Mouse (Mus musculus): Measurements from ENCODE around the gene Tmem106a.
"Not testable (repeated sequence)": the region's sequence is repeated elsewhere in the genome, so short reads cannot be mapped to it uniquely, and the experiment has no call there.

Tmem106a gene

GRCm38 (mm10) chr11:101602491-101602890 lies 20.4 kb downstream of the Tmem106a start:
- DNase-seq: peak; percentile 76

DNA sequence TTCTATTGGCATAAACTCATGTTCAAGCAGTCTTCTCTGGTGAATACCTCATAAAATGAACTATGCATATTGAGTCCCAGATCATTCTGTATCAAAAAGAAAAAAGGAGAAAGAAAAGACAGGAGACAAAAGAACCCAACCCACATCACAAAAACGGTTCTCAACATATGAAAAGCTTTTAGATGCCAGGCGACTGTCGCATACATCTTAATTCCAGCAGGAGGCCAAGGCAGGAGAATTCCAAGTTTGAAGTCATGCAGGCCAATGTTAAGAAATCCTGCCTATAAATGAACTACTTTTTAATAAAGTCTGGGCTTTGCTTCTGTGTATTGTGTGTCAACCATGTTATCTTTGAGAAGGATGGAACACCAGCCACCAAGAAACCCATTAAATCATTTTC lies 22.1 kb downstream of the Tmem106a start:
- no peak for DNase-seq

DNA sequence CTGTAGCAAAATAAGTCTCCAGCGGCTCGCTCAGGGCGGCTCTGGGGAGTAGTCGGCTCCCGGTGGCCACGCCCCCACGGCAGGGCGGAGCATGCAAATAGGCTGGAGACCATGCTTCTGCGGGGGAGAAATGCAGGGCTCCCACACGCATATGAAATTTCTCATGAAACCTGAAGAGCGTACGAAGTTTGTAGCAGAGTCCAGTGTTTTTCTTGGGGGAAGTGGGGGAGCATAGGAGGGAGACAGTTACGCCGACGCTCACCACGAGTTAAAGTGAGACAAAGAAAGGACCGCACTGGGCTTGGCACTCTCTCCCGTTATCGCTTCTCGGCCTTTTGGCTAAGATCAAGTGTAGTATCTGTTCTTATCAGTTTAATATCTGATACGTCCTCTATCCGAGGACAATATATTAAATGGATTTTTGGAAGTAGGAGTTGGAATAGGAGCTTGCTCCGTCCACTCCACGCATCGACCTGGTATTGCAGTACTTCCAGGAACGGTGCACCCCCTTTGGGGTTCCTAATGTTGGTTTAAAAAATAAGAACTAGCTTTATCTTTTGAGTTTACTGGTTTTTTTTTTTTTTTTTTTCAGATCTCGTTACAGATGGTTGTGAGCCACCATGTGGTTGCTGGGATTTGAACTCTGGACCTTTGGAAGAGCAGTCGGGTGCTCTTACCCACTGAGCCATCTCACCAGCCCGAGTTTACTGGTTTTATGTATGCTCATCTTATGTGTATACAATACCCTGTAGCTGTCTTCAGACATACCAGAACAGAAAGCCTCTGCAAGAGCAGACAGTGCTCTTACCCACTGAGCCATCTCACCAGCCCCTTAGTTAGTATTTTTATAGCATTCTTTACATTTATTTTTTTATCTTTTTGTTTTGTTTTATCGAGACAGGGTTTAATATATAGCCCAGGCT lies 22.8 kb downstream of the Tmem106a start:
- DNase-seq: peak; percentile 86

DNA sequence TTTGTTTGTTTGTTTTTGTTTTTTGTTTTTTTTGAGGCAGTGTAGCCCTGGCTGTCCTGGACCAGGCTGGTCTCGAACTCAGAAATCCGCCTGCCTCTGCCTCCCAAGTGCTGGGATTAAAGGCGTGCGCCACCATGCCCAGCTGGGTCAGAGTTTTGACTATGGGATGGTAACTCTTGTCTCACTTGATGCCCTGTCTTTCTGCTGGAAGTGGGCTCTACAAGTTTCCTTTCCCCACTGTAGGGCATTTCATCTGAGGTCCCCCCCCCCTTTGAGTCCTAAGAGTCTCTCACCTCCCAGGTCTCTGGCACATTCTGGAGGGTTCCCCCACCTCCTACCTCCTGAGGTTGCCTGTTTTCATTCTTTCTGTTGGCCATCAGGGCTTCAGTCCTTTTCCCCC lies 25.1 kb downstream of the Tmem106a start:
- DNase-seq: not testable (repeated sequence)

GRCm38 (mm10) chr11:101610445-101610844 lies 28.4 kb downstream of the Tmem106a start:
- no peak for DNase-seq

DNA sequence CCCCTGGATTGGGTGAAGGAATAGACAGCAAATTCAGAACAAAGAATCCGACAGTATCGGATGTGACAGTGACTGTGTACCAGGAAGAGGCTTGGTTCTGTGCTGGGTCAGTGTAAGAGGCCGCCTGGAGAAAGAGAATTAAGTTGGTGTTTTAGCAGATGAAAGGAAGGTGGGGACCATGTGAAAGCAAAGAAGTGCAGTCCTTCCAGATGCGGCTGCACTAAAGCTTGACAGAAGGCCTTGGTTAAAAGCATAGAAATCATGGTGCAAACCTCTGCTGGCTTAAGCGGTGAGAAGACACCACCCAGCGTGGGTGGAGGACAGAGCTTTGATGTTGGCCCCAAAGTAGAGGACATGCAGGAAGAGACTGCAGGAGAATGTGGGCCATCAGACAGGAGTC lies 31.6 kb downstream of the Tmem106a start:
- DNase-seq: no peak

DNA sequence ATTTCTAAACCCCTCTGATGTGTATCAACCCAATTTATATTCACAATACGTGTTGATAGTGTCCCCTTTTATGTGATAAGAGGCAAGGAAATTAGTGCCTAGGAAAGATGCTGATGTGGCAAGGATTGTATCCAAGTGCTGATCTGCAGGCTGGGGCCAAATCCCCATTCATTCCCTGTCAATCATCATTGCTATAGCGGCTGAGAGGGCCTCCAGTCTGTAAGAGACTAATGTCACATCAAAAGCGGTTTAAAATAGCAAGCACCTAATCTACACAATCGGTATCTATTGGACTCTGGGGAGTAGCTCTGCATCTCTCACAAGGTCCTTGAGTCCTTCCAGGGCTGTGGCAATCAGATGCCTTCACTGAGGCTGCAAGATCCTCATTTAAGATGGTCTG lies 32.1 kb downstream of the Tmem106a start:
- no peak for DNase-seq

GRCm38 (mm10) chr11:101615380-101615779 lies 33.3 kb downstream of the Tmem106a start:
- DNase-seq: no peak

DNA sequence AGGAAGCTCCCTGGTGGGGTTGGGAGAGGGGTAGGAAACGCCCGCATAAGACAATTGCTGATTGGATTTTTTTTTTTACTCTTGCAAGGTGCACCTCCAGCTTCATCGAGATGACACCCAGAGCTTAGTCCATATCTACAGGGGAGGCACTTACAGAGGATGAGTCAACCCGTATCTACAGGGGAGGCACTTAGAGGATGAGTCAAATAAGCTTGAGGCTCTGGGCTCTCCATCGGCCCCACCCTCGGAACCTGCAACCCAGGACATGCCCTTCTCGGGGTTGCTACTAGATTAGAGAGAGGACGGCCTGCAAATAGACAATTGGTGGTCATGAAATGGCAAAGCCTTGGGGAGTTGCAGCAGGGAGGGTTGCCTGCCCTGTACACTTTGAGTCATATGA lies 34.1 kb downstream of the Tmem106a start:
- DNase-seq: no peak

DNA sequence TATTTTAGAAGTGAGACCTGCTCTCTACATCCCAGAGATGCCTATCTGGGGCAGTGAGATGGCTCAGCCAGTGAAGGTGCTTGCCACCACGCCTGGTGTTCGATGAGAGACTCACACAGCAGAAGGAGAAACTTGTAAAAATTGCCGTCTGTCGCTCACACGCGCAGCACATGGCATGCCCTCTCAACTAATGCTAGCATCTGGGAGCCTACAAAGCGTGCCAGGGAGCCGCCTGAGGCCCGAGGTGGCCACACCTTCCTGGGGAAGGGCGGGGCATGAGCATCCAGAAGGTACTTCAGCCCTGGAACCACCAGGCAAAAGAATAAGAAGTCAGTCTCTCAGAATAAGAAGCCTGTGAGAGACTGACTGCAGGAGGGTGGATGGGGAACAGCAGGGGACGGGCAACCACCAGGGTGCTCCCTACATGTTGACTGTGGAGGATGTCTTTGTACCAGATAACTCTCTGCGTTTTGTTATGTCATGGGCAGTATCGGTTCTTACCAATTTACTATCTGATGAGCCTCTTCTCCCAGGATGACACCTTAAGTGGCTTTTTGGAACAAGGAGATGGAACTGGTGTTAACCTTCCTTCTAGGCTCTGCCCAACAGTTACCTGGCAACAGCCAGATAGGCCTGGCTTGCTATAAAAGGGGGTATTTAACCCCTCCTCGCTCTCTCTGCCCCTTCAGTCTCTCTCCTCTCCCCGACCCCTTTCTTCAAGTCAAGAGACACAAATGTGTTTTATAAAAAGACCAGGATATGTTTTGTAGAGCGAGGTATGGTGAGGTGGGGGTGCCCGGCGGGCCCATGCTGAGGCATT lies 35.1 kb downstream of the Tmem106a start:
- DNase-seq: no peak

GRCm38 (mm10) chr11:101617849-101618248 lies 35.8 kb downstream of the Tmem106a start:
- peak; percentile 52 for DNase-seq

DNA sequence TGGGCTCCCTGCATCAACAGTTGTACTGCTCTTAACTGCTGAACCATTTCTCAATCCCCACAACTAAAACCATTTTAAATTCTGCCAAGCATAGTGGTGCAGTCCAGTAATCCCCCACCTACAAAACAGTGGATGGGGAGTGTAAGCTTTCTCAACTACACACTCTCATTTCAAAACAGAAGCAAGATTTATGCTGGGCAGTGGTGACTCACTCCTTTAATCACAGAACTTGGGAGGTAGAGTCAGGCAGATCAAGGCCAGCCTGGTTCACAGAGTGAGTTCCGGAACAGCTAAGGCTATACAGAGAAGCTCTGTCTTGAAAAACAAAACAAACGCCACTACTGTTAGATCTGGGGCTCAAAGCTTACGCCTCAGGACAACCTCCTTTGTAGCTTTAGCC lies 36.6 kb downstream of the Tmem106a start:
- DNase-seq: no peak

DNA sequence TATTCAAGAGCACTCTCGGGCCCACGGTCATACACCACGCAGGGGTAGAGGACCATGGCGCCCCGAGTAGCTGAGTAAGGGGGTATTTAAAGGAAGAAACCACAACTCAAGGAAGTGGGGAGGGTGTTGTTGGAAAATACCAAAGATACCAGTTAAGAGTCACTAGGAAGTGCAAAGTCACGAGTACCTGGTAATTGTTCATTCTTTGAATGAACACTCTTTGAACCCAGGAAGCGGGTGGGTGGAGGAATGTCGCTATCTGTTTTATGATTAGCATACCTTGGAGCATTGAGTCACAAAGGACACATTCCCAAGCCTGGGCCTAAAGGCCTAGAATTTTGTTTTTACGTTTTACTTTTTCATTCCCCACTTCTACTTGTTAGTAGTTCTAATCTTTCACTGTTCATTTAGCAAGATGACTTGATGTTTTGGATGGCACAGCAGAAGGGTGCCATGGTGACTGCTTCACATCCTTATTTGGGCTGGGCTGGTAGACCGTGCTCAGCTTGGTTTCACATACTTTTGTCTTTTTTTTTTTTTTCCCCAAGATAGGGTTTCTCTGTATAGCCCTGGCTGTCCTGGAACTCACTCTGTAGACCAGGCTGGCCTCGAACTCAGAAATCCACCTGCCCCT lies 38.1 kb downstream of the Tmem106a start:
- not testable (repeated sequence) for DNase-seq

DNA sequence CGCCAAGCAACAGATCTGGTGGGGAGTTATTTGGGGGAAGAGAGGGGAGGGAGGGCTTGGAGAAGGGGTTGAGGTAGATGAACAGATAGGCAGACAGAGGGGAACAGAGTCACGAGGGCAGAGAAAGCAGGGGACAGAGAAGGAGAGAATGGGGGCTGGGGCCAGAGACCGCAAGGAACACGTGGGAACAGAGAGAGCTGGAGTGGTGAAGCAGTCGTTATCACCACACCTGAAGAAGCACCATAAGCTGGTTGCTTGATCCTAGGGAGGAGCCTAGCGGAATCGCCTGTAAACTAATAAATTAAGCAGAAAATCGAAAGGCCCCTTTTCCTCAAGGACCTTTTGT lies 44.6 kb downstream of the Tmem106a start:
- DNase-seq: no peak

- peak; percentile 89 for DNase-seq
Observed at GRCm38 (mm10) chr11:101626995-101627856, 45.2 kb downstream of the Tmem106a start, which contains the start of gene Rdm1. Rdm1 (plus strand) TSS chr11:101627195.

DNA sequence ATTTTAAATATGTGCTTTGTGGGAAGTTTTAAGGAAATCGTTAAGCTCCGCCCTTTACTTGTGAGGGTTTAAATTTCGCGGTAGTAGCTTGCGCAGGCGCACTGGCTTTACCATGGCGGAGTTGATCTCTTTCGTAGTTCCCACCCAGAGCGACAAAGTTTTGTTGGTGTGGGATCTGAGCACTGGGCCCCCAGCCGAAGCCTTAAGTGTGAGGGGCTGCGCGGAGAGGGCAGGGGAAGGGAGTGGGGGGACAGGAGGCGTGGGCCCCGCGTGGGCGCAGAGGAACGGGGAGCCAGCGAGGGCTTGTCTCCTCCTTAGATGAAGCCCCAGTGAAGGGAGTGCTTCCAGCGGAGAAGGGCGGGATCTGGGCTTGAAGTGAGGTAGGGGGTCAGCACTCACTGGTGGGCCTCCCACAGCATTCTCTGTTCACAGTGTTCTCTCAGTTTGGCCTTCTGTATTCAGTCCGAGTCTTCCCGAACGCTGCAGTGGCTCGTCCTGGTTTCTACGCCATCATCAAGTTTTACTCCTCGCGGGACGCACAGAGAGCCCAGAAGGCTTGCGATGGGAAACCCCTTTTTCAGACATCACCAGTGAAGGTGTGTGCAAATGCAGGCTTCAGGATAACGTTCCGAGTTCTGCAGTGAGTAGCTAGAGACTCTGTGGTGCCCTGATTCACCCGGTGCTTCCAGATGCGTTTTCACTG lies 46.0 kb downstream of the Tmem106a start:
- DNase-seq: peak; percentile 89

GRCm38 (mm10) chr11:101628733-101629417 lies 46.8 kb downstream of the Tmem106a start:
- not testable (repeated sequence) for DNase-seq

- DNase-seq: peak; percentile 28
Observed at GRCm38 (mm10) chr11:101635660-101636059, 53.6 kb downstream of the Tmem106a start.

- DNase-seq: no peak
Observed at GRCm38 (mm10) chr11:101639761-101640160, 57.7 kb downstream of the Tmem106a start.

GRCm38 (mm10) chr11:101640857-101641709 lies 59.0 kb downstream of the Tmem106a start:
- DNase-seq: peak; percentile 87
